Mouse (Mus musculus): ENCODE results near the gene Bet1l. TPM values are rescaled to one million over a fixed set of nuclear protein-coding genes. Genes with fewer than 3 reads are reported as not detected.
A peak's percentile ranks its signal among the peaks of the same experiment; 100 is the strongest.
"Not testable (repeated sequence)": the region's sequence is repeated elsewhere in the genome, so short reads cannot be mapped to it uniquely, and the experiment has no call there.

The Bet1l gene
- 10 to 100 TPM; 23.7 to 24.5 TPM for total RNA-seq (2021)
- long read RNA-seq, experiment 1, transcript Bet1l-201 (4 exons, 2,268 nt) = major isoform, 22 of 33 reads
- long read RNA-seq, experiment 1, partial matches to known transcripts = 3 of 33 reads
- long read RNA-seq, experiment 1, other reads (novel, unspliced or antisense) = 7 of 33 reads
- long read RNA-seq, experiment 2, transcript Bet1l-201 (4 exons, 2,268 nt) = major isoform, 31 of 46 reads
- long read RNA-seq, experiment 2, partial matches to known transcripts = 8 of 46 reads
- long read RNA-seq, experiment 2, other reads (novel, unspliced or antisense) = 5 of 46 reads

DNA sequence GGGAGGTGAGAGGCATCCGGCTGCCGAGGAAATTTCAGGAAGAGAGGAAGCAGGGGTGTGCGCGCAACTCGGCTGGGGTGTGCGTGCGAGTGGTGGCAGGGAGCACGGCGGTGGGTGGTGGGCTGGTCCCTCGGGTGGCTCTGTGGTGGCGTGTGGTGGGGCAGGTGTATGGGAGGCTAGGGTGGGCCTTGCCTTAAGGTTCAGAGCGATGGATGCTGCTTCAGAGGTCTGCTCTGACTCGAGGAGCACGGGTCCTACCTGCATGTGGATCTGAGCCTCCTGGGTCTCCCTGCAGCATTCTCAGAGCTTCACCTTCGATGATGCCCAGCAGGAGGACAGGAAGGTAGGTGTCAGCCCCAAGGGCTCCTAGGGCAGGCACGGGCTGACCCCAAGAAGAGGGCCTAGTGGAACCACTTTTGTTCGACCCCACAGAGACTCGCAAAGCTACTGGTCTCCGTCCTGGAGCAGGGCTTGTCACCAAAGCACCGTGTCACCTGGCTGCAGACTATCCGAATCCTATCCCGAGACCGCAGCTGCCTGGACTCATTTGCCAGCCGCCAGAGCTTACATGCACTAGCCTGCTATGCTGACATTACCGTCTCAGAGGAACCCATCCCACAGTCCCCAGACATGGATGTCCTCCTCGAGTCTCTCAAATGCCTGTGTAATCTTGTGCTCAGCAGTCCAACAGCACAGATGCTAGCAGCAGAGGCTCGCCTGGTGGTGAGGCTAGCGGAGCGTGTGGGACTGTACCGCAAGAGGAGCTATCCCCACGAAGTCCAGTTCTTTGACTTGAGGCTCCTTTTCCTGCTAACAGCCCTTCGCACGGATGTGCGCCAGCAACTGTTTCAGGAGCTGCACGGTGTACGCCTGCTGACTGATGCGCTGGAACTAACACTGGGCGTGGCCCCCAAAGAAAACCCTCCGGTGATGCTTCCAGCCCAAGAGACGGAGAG, at the start of gene Bet1l:
Gene Bet1l (minus strand): TSS at position 28 of the 956 bp plus-strand sequence.
- no peak for DNase-seq (ENCODE audit: low spot score in 2 of 2)

DNA sequence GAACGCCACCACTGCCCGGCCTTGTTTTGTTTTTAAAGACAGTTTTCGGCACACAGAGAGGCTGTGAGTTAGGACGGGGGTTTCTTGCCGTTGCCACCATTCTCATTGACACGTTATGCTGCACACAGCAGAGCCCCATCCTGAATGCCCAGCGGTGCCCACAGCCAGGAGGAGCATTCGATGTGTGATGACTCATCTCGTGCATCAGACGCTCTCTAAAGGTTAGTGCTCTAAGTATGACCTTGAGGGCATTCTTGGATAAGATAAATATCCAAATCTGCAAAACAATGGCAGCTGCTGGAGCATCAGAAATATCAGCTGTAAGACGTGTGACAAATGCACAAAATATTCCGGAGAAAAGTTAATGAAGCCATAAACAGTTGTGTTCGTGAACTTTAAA, 49.8 kb upstream of the Bet1l start:
- DNase-seq (ENCODE audit: low spot score in 2 of 2) = no peak

DNA sequence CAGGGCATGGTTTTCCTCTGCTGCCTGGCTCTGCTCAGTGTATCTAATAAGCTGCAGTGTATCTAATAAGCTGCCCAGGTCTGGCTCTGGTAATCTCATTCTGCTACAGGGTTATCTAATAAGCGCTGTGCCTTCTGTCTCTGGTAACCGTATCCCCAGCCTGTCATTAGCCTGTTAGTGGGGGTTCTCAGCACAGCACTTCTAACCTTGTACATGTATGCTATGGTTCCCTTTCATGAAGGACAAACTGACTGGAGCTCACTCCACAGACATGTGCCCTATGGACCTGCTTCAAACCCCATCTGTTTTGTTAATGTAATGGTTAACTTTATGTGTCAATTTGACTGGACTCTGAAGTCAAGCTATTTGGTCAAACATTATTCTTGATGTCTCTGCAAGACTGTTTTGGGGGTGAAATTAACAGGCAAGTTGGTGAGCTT, 48.3 kb upstream of the Bet1l start:
- no peak for DNase-seq (ENCODE audit: low spot score in 2 of 2)

DNA sequence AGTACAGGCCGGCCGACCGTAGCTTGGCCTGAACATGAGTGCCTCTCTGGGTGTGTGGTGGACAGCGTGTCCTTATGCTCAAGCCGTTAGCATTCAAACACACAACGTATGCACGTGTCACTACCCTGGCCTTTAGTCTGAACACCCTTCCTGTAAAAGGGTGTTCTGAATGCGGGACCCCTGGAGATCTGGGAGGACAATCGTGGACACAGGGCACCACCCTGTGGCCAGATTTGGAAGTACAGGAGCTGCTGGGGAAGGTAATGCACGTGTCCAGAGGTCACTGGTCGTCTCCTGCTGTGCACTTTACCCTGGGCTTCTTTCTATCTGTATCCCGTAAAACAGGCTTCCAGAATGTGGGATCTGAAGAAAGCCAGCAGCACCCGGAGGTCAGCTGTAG, 45.8 kb upstream of the Bet1l start:
- DNase-seq (ENCODE audit: low spot score in 2 of 2) = peak; percentile 67 to 75

DNA sequence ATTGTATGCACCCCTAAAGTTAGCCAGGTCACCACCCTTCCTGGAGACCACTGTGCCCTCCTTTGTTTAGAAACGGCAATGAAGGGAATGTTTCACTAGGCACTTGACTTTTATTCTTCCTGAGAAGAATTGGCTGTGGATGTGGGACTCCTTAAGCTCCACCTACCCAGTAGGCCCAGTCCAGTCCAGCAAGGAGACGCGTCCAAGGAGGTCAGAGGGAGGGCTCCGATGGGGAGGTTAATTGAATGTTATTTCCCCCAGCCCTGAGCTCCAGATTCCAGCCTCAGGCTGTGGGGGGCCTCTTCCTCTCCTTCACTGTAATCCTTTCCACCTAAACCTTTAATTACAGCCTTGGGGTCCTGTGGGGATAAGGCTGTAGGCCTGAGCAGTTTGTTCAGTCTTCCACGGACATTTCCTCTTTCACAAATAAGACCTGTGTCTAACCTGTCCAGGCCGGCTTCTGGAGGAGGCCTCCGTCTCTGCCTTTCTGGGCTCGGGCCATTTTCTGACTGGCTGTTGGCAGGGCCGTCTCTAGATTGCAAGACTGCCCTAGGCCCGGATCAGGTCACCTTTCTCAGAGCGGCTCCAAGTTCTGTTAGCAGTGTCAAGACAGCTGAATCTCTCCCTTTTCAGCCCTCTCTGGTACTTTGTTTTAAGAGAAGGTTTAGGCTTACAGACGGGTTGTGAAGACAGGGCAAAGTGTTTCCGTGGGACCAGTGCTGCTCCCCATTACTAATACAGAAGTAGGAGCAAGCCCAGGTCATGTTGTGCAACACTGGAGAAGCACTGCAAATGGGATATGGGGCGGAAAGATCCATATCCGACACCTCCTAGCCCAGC, 44.9 kb upstream of the Bet1l start:
- DNase-seq (ENCODE audit: low spot score in 2 of 2) = no peak

DNA sequence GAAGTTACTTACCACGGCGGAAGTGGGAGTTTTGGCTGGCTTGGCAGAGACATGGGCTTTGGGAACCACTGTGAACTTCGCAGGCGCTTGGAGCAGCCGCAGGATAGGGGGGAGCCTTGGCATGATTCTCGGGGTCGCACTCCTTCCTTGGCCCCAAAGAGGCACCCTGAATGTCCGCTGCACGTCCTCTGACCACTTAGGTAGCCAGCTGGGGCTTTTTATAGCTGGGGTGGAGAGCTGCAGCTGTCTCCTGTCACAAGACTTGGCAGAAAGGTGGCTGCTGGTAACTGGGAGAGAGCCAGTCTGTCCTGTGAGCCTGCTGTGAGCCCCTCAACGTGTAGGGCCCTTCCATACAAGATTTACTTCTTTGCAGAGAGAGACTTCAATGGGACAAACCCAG, 42.8 kb upstream of the Bet1l start, which contains the start of gene Cox8b:
Gene Cox8b (minus strand): TSS at position 227 of the 400 bp plus-strand sequence.
- peak in 1 of 2 experiments; percentile 40 for DNase-seq (ENCODE audit: low spot score in 2 of 2)

DNA sequence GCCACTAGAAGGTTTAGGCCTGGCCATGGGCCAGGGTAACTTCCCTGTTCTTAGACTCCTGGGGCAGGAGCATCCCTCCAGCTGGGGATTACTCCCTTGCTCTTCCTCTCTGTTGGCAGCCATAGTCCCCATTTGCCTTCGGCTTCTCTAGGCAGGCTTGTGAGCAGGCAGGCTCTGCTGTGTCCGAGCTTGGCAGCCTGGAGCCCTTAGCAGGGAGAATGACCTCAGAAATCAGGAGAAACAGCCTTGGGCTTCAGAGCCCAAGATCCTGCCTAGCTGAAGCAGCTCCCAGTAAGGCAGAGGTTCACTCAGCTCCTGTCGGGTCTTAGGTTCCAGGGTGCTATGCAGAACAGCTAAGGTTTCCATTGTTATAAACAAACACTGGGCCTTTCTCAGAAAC, 41.7 kb upstream of the Bet1l start:
- no peak for DNase-seq (ENCODE audit: low spot score in 2 of 2)

DNA sequence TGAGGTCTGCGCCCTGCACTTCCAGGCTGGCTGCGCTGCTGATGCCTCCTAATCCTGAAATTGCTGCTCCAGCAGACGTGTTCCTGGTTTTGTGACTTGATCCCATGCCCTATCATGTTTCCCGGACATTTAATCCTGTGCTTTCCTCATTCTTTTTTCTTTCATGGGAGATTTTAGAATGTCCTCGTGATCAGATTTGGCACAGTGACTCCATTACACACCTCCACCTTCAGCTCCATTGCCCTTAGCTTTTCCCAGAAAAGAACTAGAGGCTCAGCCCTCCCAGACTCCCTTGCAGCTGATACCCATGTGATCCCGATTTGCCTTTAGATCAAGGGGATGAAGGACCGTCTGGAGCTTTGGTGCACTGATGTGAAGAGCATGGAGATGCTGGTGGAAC, 40.5 kb upstream of the Bet1l start:
- DNase-seq (ENCODE audit: low spot score in 2 of 2) = no peak

DNA sequence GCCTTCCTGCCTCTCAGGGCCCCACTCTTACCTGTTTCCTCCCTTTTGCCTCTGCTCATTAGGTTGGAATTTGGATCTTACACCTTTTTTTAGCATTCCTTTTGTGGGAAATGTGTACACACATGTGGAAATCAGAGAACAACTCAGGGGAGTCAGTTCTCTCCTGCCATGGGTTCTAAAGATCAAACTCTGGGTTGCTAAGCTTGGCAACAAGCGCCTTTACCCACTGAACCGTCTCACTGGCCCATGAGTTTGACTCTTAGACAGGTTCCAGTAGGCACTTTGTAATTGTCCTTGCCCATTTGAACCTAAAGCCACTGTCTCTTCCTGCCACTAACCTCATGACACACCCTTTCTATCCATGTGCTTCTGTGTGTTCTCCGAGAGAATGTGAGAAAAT, 37.2 kb upstream of the Bet1l start:
- no peak for DNase-seq (ENCODE audit: low spot score in 2 of 2)

DNA sequence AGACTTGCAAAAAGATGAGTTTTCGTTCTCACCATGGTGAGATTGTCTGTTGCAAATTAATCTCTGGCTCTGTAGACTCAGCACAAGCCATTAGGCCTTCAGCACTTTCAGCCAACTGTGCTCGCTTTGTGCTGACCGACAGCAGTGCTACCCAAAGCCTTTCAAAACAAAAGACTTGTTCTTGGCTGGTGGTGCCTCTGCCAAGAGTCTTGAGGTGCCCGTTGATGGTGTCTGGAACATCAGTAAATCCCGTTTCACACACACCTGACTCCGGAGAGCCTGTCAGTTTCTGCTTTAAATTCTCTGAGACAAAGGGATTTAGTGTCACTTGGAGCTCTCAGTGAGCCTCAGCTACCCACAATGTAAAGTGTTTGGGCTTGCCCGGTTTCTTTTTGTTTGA, 36.7 kb upstream of the Bet1l start:
- DNase-seq (ENCODE audit: low spot score in 2 of 2) = no peak

DNA sequence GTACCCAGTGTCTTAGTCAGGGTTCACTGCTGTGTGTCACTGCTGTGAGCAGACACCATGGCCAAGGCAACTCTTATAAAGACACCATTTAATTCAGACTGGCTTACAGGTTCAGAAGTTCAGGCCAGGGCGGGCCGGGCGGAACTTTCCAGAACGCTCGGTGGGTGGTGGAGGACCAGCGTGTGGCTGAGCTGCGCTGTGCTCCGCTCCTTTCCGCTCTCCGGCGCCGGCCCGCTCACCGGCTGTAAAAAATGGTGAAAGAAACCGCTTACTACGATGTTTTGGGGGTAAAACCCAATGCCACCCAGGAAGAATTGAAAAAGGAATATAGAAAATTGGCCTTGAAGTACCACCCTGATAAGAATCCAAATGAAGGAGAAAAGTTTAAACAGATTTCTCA, 33.3 kb upstream of the Bet1l start:
- not testable (repeated sequence) for DNase-seq (ENCODE audit: low spot score in 2 of 2)

DNA sequence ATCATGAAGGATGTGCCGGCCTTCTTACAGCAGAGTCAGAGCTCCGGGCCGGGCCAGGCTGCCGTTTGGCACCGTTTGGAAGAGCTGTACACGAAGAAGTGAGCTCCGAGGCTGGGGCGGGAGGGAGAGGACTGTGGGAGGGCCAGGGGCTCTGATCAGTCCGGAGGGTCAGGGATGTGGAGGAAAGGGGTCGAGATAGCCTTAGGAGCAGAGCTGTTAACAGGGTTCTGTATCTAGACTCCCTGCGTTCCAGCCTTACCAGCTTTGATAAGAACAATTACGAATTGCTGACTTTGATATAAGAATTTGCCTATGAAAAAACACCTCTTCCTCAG, 25.1 kb upstream of the Bet1l start:
- DNase-seq (ENCODE audit: low spot score in 2 of 2) = no peak

DNA sequence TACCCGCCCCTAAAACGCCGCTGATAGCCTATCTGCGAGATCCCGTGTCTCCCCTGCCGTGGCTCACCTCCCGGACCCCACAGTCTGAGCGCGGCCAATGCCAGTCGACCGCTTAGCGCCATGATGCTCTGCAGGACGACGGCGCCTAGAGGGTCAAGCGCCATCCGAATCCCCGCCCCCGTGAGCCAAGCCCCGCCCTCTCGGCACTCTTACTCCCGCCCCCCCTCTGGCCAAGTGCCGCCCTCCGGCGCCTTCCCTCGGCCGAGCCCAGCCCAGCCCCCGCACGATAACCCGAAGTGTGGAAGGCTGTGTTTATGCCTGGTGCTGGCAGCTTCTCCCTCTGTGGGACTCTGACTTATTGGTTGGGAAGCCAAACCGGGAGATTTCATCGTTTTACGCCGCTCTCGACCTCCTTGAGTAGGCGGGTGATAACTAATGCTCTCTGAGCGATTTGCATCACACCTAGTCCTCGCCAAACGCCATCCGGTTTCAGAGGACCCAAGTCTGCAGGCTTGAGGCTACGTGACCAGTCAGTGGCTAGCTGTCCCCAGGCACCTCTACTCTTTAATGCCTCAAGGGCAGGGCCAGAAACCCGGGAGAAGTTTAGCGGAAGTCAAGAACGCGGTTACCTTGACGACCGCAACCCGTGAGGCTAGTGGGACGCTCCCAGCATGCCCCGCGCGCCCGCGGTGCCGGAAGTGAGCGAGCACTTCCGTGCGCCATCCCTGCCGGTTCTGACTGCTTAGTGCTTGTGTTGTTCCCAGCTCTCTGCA, 24.5 kb upstream of the Bet1l start, which contains the start of the genes Psmd13 and Sirt3:
Gene Psmd13 (plus strand): TSS at position 273 of the 773 bp plus-strand sequence.
Gene Sirt3 (minus strand): TSS at position 614 of the 773 bp plus-strand sequence.
- peak; percentile 94 to 96 for DNase-seq (ENCODE audit: low spot score in 2 of 2)

DNA sequence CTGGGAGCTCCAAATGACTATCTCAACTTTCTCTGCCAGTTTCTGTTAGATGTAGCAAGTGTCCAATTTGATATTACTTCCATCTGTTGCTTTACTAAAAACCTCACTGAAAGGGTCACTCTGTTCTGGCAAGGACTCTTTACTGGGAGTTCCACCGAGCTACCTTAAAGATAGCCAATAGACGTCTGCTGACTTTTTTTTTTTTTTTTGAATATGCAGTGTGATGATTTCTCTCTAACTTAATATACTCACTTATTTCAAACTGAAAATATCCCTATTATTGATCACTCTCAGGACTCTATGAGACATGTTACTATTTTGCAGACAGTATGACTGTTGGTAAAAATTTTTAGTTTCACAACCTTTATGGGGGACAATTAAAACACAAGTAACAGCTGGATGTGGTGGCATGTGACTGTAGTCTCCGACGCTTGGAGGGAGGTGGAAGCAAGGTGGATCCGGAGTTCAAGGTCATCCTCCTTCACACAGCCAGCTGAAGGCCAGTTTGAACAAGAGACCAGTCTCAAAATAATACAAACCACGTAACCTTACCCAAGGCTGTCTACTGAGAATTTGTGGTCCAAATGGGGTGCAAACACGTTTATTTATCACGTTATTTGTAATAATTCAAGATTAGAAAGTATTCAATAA, 23.6 kb upstream of the Bet1l start:
- no peak for DNase-seq (ENCODE audit: low spot score in 2 of 2)

DNA sequence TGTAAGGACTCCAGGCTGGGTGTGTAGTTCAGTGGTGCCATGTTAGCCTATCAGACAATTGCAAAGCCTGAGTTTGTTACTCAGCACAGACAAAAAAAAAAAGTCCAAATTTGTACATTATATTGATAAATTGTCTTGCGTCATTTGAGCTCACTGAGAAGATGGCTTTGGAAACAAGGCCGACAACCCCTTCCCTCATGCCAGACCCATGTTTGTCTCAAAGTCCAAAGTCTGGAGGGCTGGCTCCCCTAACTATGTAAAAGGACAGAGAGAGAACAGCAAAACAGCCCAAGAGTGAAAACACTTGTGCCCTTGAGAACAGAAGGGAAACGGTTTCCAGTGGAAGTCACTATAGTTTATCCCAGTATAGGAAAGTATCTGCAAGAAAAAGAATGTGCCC, 23.0 kb upstream of the Bet1l start:
- no peak for DNase-seq (ENCODE audit: low spot score in 2 of 2)

DNA sequence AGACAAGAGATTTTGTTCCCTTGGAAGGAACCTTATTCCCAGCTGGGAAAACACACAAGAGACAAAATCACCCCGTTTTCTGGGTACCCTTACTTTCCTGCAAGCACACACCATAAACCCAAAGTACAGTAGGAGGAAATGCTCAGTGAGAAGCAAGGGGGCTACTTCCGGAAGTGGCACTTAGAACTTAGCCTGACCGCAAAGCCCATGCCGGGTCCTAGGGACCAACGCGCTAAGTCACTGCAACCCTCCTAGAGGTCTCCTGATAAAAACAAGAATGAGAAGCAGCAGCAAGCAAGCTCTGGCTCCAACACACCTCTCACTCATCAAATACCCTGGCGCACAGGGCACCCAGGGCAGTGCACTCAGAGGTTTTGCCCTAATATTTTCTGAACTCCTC, 22.0 kb upstream of the Bet1l start:
- DNase-seq (ENCODE audit: low spot score in 2 of 2) = no peak

DNA sequence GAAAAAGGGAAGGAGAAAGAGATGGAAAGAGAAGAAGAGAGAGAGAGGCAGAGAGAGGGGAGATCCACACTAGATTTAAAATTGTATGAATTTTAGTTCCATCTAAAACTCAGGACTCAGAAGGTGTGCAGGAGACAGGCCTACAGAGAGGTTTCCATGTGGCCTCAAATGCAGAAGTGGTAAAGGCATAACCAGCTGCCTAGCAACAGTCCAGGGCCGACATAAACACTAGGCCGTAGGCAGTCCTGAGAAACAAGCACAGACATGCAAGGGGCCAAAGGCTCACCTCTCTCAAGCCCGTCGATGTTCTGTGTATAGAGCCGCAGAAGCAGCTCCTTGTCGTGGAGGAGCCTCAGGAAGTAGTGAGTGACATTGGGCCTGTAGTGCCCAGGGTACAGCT, 20.0 kb upstream of the Bet1l start:
- DNase-seq (ENCODE audit: low spot score in 2 of 2) = no peak

DNA sequence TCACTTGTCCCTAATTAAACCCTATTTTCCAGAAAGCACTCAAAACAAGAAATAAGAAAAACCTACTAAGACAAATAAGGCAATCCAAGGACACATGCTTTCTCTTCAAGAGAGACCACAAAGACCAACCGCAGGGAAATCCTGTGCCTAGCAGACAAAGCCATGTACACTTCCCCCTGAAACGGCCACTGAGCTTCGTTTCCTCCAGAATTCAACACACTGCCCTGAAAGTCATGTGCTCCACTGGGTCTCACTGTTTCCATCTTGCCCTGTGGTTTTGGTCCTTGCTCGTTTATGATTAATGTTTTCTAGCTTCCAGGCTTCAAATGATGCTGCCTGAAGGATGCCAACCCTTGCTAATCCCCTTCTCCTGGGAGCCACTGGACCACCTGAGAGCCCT, 16.8 kb upstream of the Bet1l start:
- DNase-seq (ENCODE audit: low spot score in 2 of 2) = no peak

DNA sequence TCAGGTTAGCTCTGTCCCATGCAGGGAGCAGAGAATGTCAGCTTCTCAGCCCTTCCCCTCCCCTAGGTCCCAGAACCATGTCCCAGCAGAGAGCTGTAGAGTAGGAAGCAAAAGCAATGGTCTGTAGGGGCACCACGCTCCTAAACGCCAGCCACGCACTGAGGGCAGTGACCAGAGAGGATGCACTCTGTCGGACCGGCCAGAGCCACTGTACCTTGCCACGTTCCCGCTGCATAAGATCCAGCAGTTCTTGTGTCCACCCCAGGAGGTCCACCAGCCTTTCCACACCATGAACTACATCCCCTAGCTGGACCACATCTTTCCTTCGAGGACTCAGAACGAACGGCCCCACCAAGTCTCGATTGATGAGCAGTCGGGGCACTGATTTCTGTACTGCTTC, 7.4 kb upstream of the Bet1l start:
- no peak for DNase-seq (ENCODE audit: low spot score in 2 of 2)

DNA sequence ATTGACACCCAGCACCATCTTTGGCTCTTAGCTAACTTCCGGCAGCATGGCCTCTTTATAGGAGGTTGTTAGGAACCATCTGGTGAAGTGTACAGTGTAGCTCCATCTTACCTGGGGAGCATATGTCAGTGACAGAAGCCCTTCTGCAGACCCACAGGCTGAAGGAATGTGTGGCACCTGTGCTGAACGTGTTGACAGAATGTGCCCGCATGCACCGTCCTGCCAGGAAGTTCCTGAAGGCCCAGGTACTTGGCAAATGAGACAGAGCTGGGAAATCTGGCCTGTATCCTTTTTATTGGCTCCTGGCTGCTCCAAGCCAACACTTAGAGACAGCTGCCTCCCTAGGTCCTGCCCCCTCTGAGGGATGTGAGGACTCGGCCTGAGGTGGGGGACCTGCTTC, 3.4 kb upstream of the Bet1l start:
- no peak for DNase-seq (ENCODE audit: low spot score in 2 of 2)

Measured in gastrocnemius, postnatal 4 days (tissue).